Mouse (Mus musculus): ENCODE measurements at regions not wholly inside any gene's neighbourhood (a gene's known extent, or its start where the extent isn't known, plus 50 kb on each side); places are given as distances from the start of the nearest gene placed in this dataset.

DNA sequence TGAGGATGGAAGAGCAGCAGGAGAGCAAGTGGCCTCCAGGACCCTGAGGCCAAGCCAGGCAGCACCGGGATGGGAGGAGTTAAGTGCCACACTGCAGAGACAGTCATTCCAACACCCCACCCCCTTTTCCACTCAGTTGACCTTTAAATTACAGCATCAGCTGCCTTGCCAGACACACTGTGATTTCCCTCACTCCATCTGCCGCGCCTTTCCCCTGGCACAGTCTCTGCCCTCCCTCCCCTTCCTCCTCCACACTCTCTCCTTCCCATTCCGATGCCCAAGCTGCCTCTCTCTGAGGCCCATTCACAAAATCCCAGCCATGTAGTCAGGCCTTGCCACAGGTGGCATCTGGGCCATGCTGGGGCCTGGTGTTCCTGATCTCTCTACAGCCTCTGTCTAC lies 274.9 kb downstream of the Cyp26b1 start:
- no peak for TF ChIP-seq TCF12 (IDR thresholded peaks at IDR 0.05; ENCODE audit: low read depth, low read length)
- TF ChIP-seq CTCF (IDR thresholded peaks at IDR 0.05 in 2 of 3, conservative IDR thresholded peaks at IDR 0.05 in 1 of 3; ENCODE audit: control insufficient read depth in 1 of 3, insufficient read depth in 1 of 3, low read depth in 2 of 3, low read length in 3 of 3, poor library complexity in 1 of 3, severe bottlenecking in 1 of 3) = no peak
- TF ChIP-seq MAFK (IDR thresholded peaks at IDR 0.05; ENCODE audit: borderline replicate concordance, low read depth, low read length) = no peak
- TF ChIP-seq CHD2 (IDR thresholded peaks at IDR 0.05; ENCODE audit: low read length) = no peak
- no peak for TF ChIP-seq EP300 (IDR thresholded peaks at IDR 0.05; ENCODE audit: low read depth in 1 of 2, low read length in 2 of 2)
- no peak for TF ChIP-seq GATA1 (IDR thresholded peaks at IDR 0.05; ENCODE audit: low read depth, low read length)
- TF ChIP-seq MAX (IDR thresholded peaks at IDR 0.05; ENCODE audit: low read length) = no peak
- TF ChIP-seq POLR2A (IDR thresholded peaks at IDR 0.05; ENCODE audit: control insufficient read depth in 1 of 2, insufficient read depth in 1 of 2, low read depth in 1 of 2, low read length in 2 of 2, poor library complexity in 1 of 2) = no peak
- no peak for TF ChIP-seq ZNF384 (IDR thresholded peaks at IDR 0.05; ENCODE audit: low read depth, low read length)
- TF ChIP-seq MEF2A (IDR thresholded peaks at IDR 0.05; ENCODE audit: extremely low read depth, insufficient replicate concordance, low read depth, low read length, poor library complexity, severe bottlenecking) = no peak
- TF ChIP-seq POLR2AphosphoS2 (IDR thresholded peaks at IDR 0.05; ENCODE audit: low read length) = no peak
- TF ChIP-seq ELF1 (IDR thresholded peaks at IDR 0.05; ENCODE audit: low read depth, low read length) = no peak
- TF ChIP-seq HCFC1 (IDR thresholded peaks at IDR 0.05; ENCODE audit: low read depth, low read length) = no peak
- no peak for TF ChIP-seq JUND (IDR thresholded peaks at IDR 0.05; ENCODE audit: low read depth, low read length)
